Mouse (Mus musculus) layer of hippocampus, adult 8-10 months (tissue): Measurements from ENCODE around the gene Herc6. TPM values are rescaled to one million over a fixed set of nuclear protein-coding genes. Genes with fewer than 3 reads are reported as not detected.

Experiments
- DNase-seq, 2 experiments: peaks; one replicate each; pipeline ENCODE4 v3.0.0; 2022; ENCODE audit warnings: low spot score in 2 of 2
- total RNA-seq, 4 experiments: library from RNA; stranded (reverse); gene quantifications; 2 replicates each; pipeline ENCODE4 v1.2.4; 2022

Herc6 gene
- total RNA-seq, 4 experiments from 2014 or later: 9.7 to 13.5 (median 11.4) TPM

GRCm38 (mm10) chr6:57571587-57571986 is 9.2 kb upstream of the Herc6 start:
- DNase-seq: no peak

DNA sequence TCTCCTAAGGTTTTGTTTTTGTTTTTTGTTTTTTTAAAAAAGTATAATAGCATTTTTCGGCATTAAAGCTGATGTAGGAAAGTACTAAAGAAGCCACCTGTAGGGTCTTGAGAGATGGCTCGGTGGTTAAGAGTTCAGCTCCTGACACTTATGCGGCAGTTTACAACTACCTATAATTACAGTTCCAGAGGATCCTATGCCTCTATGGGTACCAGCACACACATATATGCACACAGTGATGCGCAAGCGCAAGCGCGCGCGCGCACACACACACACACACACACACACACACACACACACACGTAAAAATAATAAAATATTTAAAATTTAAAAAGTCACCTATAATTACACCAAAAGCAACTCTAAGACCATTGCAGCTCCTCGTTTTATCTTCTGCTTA is 795 bp downstream of the Herc6 start:
- no peak for DNase-seq

- DNase-seq: no peak
Observed at GRCm38 (mm10) chr6:57582356-57582755, 1.6 kb downstream of the Herc6 start.

DNA sequence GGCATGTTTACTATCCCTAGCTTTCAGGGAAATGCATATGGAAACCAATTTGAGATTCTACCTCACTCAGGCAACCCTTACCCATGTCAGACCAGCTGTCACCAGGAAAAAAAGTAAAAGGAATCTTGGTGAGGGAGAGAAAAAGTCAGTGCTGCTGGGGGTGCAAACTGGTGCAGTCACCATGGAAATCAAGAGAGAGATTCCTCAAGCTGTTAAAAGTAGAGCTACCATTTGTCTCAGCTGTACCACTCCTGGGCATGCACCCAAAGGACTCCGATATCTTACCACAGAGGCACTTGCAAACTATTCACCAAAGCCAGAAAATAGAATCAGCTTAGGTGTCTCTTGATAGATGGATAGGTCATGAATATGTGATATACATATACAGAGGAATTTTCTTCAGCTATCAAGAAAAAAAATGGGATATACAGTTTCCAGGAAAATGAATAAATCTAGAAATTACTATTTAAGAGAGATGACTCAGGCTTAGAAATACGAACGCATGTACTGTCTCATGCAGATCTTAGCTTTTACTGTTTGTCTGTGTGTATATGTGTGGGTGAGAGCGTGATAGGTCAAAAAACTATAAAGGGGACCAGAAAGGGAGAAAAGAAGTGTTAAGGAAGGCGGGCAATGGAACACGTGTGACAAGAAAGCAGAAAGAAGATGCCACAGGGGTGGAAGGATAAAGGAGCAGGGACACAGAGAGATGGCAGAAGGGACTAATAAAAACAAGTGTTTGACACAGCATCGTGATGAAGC is 24.9 kb downstream of the Herc6 start:
- peak; percentile 35 to 50 for DNase-seq

DNA sequence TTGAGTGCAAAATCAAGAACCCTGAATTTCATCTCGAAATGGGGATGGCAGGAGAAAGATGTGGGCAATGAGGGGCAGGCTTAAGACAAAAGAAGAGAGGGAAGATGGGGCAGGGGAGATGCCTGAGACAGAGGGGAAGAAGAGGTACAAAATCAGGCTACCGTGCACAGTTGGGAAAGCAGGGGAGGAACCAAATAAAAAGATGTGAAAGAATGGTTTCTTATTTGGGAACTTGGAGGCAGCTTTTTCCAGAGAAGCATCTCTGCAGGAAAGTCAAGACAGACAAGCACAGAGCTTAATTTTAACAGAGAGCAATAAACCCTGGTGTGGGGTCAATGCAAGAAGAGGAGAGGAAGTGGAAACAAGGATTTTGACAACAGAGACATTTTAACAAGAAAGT is 27.2 kb downstream of the Herc6 start:
- no peak for DNase-seq

DNA sequence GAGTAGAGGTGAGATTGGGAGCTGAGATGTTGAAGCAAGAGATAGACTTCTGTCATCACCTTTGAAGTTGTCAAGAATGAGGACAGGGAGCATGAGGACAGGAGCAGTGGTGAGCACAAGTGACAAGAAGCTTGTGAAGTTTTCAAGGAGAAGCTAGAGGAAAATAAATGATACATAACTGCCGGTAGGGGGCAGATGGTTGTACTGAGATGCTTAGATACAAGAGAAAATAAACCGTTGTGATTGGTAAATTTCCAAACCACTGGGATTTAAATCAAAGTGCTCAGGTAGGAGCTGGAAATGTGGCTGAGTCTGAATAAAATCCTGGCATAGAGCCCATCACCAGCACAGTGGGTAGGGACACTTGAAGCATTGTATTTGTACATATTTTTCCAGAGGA is 28.8 kb downstream of the Herc6 start:
- no peak for DNase-seq

DNA sequence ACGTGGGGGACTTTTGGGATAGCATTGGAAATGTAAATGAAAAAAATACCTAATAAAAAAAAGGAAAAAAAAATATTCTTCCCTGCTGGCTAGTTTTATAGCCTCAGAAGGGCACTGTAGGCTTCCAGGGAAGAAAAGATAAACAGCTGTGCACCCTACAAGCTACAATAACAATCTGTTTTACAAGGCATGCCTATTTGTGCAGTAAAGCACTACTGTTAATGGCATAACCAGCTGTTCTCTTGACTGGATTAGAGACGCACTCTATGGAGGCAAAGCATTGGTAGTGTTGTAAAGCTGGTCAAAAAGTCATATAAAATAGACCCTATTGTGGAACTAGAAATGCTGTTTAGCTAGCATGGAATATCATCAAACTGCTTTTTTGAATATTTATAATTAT is 35.0 kb downstream of the Herc6 start:
- no peak for DNase-seq

- DNase-seq: no peak
Observed at GRCm38 (mm10) chr6:57639531-57639930, 58.7 kb downstream of the Herc6 start.

DNA sequence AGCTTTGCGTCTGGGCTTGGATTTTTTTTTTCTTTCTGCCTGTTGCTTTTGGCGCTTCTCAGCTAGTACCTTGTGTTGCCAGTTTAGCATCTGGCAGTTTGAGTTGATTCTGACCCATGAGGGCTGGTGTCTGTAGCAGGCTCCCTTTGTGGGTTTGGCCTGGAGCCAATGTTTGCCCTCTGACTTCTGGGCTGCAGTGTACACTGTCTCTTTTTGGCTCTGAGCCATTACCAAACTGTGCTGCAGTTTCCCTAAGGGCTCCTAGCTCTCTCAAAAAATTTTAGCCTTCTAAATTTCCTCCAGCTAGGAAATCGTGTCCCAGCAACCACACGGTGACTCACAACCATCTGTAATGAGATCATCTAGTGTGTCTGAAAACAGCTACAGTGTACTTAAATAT is 61.0 kb downstream of the Herc6 start:
- DNase-seq: peak; percentile 33 to 46

DNA sequence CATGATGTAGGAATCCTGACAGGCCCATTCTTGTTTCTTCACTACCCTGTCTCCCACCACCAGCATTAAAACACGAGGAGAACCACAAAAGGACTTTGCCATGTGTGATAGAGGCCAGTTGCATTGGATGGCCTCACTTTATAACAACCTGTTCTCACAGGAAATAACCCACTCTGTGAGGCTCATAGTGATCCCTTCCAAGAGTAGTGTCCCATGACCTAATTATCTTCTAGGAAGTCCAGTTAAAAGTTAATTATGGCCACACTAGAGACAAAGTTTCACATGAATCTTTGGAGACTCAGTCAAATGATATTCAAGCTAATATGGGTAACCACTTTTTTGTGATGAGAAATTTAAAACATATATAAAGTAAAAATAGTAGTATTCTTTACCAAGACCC is 66.5 kb downstream of the Herc6 start:
- DNase-seq: no peak

GRCm38 (mm10) chr6:57661295-57661694 is 80.5 kb downstream of the Herc6 start:
- no peak for DNase-seq

GRCm38 (mm10) chr6:57684156-57684555 is 103.4 kb downstream of the Herc6 start:
- DNase-seq: no peak

- peak; percentile 75 to 78 for DNase-seq
Observed at GRCm38 (mm10) chr6:57691467-57692261, 110.9 kb downstream of the Herc6 start, which contains the start of gene Pyurf. TSS of gene Pyurf (minus strand) at chr6:57692078.

DNA sequence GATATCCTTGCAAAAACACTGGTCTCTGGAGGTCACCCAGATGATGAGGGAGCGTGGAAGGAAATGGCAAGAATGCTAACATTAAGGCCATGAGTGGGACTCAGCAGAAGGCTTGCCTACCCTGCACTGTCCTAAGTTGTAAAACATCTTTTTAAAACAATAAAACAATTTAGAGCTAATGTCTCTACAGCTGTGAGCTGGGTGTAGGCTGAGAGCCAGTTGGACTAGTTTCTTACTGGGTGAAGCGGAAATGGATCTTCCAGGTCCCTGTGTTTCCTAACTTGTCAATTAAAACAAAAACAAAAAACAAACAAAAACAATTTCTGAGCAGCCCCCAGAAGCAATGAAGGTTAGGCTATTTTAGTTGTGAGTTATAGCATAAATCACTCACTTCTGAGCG is 112.3 kb downstream of the Herc6 start:
- DNase-seq: no peak

DNA sequence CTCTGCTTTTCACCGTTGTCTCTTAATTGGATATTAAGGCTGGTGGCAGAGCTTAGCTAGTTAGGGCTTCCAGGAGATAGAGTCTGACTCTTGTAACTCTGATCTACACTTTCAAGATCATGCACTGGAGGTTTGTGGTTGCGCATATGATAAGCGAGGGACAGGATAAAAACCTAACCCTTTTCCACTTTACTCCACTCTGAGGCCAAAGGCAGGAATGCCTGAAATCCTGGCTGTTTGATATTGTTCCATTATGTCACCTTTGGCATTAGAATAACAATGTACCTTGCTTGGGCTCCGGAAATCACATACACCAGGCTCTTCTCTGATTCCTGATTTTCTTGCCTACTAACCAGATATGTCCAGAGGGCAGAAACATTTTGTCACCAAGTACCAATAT is 120.9 kb downstream of the Herc6 start:
- DNase-seq: no peak

GRCm38 (mm10) chr6:57702376-57702742 is 121.6 kb downstream of the Herc6 start, which contains the start of gene Lancl2:
TSS of gene Lancl2 (plus strand) at chr6:57702540.
- peak in 1 of 2 experiments; percentile 29 for DNase-seq

DNA sequence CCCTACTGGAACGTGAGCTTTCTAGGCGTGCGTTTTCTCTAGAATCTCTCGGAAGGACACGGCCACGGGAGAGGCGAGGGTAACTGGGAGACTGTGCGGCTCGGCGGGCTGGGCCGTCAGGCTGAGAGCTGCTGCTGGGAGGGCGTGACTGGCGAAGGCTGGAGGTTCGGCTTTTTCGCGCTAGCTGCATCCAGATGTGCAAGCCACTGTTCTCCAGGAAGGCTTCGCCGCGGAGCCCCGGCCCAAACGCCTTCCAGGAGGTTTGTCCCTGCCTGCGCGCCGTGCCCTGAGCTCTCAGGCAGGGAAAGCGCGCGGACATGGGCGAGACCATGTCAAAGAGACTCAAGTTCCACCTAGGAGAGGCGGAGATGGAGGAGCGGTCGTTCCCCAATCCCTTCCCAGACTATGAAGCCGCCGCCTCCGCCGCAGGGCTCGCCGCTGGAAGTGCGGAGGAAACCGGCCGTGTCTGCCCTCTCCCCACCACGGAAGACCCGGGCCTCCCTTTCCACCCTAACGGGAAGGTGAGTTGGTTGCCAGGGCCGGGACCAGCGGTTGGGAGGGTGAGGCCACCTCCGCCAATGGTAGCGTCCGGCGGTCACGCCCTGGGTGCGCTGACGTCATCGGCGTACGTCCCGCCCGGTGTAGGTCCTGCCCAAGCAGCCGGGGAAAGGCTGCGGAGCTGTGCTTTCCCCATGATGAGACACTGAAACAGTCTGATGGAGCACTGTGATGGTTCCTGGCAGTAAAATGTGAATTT is 122.1 kb downstream of the Herc6 start:
- peak; percentile 92 to 96 for DNase-seq

GRCm38 (mm10) chr6:57703703-57704102 is 122.9 kb downstream of the Herc6 start:
- DNase-seq: no peak

DNA sequence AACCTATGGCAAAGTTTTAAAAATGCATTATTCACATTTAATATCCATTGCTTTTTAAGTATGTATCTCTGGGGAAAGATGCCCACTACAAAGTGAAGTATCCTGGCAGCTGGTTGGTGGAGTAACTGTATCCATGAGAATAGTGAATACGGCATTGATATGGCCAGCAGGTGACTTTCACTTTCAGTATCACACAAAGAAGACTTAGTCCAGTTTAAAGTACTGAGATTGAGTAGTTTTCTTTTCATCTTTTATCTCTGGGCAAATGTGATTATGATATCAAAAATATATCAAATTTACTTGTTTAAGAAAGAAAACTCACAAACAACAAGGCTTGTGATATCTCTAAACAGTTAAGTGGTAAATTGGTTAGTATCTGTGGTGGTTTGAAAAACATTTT is 125.9 kb downstream of the Herc6 start:
- no peak for DNase-seq

- DNase-seq: no peak
Observed at GRCm38 (mm10) chr6:57711726-57712125, 130.9 kb downstream of the Herc6 start.
